Mouse (Mus musculus) lung, postnatal 0 days (tissue): ENCODE results near the gene Ahnak. TPM values are rescaled to one million over a fixed set of nuclear protein-coding genes. Genes with fewer than 3 reads are reported as not detected.

Experiments used
- ATAC-seq: fragments of 200-750 bp; cut with Nextera tagmentation; 2 replicates; pipeline ENCODE4 v1.8.0; 2017; ENCODE audit warnings: moderate library complexity
- DNase-seq: peaks from one replicate; pipeline ENCODE4 v3.0.0-alpha.2; 2016; ENCODE audit warnings: low spot score
- H3K27ac ChIP-seq: fragments of 300-500 bp; sonication (generic); 2 replicates; pipeline ENCODE4 v1.5.1; 2014; ENCODE audit warnings: antibody characterized with exemption, mild to moderate bottlenecking, low read length, mixed read lengths
- H3K27me3 ChIP-seq: fragments of 300-500 bp; sonication (generic); replicated peaks from 2 replicates; pipeline ENCODE4 v1.6.1; 2014; ENCODE audit warnings: low read length, mixed read lengths; ENCODE audit not compliant: insufficient read depth
- H3K36me3 ChIP-seq: fragments of 300-500 bp; sonication (generic); 2 replicates; pipeline ENCODE4 v1.6.1; 2014; ENCODE audit warnings: low read length, mixed read lengths; ENCODE audit not compliant: insufficient read depth
- H3K4me1 ChIP-seq: fragments of 300-500 bp; sonication (generic); 2 replicates; pipeline ENCODE4 v1.6.1; 2014; ENCODE audit warnings: antibody characterized with exemption, low read depth, low read length, mixed read lengths; ENCODE audit not compliant: insufficient read depth
- H3K4me2 ChIP-seq: fragments of 300-500 bp; sonication (generic); replicated peaks from 2 replicates; pipeline ENCODE4 v1.6.1; 2014; ENCODE audit warnings: low read depth, mild to moderate bottlenecking, low read length, moderate library complexity, mixed read lengths
- H3K4me3 ChIP-seq: fragments of 300-500 bp; sonication (generic); 2 replicates; pipeline ENCODE4 v1.5.1; 2014; ENCODE audit warnings: low read depth, low read length
- H3K9ac ChIP-seq: fragments of 300-500 bp; sonication (generic); replicated peaks from 2 replicates; pipeline ENCODE4 v1.6.1; 2014; ENCODE audit warnings: low read depth, mild to moderate bottlenecking
- H3K9me3 ChIP-seq: fragments of 300-500 bp; sonication (generic); 2 replicates; pipeline ENCODE4 v1.6.1; 2016; ENCODE audit warnings: low read length, mixed read lengths
- CTCF ChIP-seq: IDR thresholded peaks from 2 replicates; pipeline ENCODE4 v1.5.1; 2016; ENCODE audit warnings: antibody characterized with exemption, mild to moderate bottlenecking
- EP300 ChIP-seq: IDR thresholded peaks from 2 replicates; pipeline ENCODE4 v1.6.1; 2016; ENCODE audit warnings: antibody characterized with exemption, mild to moderate bottlenecking, control low read depth
- WGBS: fragments of 180-500 bp; shearing (Covaris S2); extraction: QIAGEN DNeasy Blood & Tissue Kit; methylation state at CpG from one replicate; pipeline ENCODE4 v1.1.7; 2014; 5-methylcytosine and 5-hydroxymethylcytosine counted together
- polyA plus RNA-seq: library from polyadenylated mRNA; unstranded; fragments of >200 nt; fragmentation: Nextera tagmentation; extraction: Ambion mirVana; gene quantifications from 2 replicates; pipeline ENCODE4 v1.2.1, GENCODE M21; 2015

The Ahnak gene
- polyA plus RNA-seq, 1 experiment from 2014 or later = 151 TPM

DNA sequence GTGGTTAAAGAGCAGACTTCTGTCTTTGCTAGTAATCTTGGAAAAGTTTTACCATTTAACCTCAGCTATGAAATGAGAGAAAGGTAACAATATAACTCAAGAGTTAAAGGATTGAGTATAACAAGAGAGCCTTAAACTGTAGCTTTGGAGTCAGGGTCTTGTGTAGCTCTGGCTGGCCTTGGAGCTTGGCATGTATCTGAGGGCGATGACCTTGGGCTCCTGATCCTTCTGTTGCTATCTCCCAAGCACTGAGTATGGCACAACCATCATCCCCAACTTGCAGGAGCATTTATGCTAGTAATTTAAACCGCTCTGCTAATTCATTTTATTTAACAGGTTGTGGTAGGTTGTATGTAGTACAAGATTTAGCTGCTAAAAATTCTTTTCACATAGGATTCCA is 13.6 kb upstream of the Ahnak start:
- no peak for DNase-seq
- Histone ChIP-seq H3K9ac (no peak overlapping the region), H3K4me3 (no peak overlapping the region), H3K9me3 (no peaks in the 10 kb centered on the region), H3K4me2 (no peak overlapping the region), H3K27me3 (no peaks in the 10 kb centered on the region), H3K4me1 (no peaks in the 10 kb centered on the region), H3K27ac (no peak overlapping the region), H3K36me3 (peaks cover 41% of the 10 kb centered on the region)
- 92% methylated on average over 2 of the region's 2 CpGs for WGBS
- TF ChIP-seq EP300 (no peak), CTCF (no peak)
- ATAC-seq = no peak

DNA sequence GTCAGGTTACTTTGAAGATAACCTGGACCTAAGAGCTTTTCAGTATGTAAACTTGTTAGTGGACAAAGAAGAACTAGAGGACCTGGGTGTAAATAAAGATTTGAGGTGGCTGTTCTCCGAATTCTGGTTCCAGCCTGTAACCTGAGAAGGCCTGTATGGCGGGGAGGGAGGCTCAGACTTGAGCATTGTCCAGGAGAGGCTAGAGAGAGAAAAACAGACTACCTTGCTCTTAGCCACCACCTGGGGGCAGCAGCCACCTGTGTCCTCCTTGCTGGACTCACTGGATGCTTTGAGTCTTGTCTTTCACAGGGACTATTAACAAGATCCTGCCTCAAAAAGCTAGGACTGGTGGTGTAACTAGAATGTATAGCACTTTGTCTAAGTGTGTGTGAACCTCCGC is 12.5 kb upstream of the Ahnak start:
- Histone ChIP-seq H3K36me3 (peaks cover 33% of the 10 kb centered on the region), H3K27ac (no peak overlapping the region), H3K4me2 (no peak overlapping the region), H3K9ac (no peak overlapping the region), H3K4me3 (no peak overlapping the region), H3K9me3 (no peaks in the 10 kb centered on the region), H3K4me1 (no peaks in the 10 kb centered on the region; the same call in 1 of the 2 replicates), H3K27me3 (no peaks in the 10 kb centered on the region)
- DNase-seq = peak; percentile 92
- WGBS = 39% methylated on average over 3 of the region's 3 CpGs
- TF ChIP-seq EP300 (peak; percentile 37; the same call in 1 of the 2 replicates), CTCF (peak; percentile 89)
- peak; percentile 91 for ATAC-seq

DNA sequence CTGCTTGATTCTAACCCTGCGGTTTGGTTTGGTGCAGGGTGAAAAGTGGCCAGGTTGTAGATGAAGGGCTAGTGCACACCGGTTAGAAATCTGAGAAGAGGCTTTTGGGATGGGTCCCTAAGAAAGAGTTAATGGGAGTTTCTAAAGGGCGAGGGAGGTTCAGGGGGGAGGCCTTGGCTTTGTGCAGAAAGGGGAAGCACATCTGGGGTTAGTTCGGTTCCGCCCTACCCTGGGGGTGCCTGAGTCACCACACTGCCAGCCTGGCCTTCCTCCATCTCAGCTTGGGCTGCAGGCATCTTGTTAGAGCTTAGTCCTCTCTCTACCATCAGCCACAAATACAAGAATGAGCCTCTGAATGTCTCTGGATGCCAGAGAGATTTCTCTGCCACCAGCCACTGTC is 8.3 kb upstream of the Ahnak start:
- no peak overlapping the region for H3K4me2 ChIP-seq
- ATAC-seq (no peak), DNase-seq (no peak)
- 57% methylated on average over 5 of the region's 5 CpGs for WGBS
- H3K27me3 ChIP-seq = no peaks in the 10 kb centered on the region
- H3K9ac ChIP-seq = no peak overlapping the region
- peaks cover 4% of the 10 kb centered on the region; the same call in 1 of the 2 replicates for H3K36me3 ChIP-seq
- H3K4me1 ChIP-seq = peaks cover 36% of the 10 kb centered on the region
- 0 out of 2 replicates have a peak overlapping the region, but pooled peaks have one; percentile 81 for H3K27ac ChIP-seq
- TF ChIP-seq CTCF = no peak
- TF ChIP-seq EP300 = no peak
- H3K9me3 ChIP-seq = no peaks in the 10 kb centered on the region
- no peak overlapping the region for H3K4me3 ChIP-seq

DNA sequence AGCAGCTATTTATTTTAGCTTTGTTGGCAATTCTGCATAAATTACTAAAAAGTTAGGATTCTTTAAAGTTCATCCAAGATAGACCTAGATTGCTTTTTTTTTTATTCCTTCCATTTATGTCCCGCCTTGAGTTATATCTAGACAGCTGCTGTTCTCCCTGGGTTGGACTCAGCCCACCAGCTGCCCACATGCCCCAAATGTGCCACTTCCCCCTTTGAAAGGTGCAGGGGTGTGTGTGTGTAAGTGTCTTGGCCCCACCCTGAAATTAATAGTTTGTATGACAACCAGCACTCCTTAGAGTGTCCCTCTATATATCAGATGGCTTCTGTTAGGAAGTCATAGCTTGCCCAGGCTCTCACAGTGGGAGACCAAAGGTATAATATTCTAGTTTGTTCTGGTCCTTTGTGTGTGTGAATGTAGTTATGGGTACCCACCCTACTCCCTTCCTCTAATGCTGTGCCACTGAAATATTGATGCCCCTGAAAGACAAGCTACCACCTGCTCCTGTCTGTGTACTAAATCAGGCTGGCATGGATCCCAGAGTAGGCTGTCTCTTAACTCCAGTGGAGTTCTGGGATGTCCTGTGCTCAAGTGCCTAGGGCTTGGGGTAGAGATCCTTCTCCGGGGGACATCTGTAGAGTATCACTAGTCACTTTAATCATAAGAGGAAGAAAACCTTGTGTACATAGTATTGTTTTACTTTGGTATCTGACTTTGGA is 7.5 kb upstream of the Ahnak start:
- Histone ChIP-seq H3K27ac (peak overlapping the region; percentile 81), H3K4me3 (no peak overlapping the region), H3K9me3 (no peaks in the 10 kb centered on the region), H3K9ac (no peak overlapping the region), H3K27me3 (no peaks in the 10 kb centered on the region), H3K4me1 (peaks cover 39% of the 10 kb centered on the region), H3K36me3 (peaks cover 4% of the 10 kb centered on the region; the same call in 1 of the 2 replicates), H3K4me2 (no peak overlapping the region)
- WGBS = 49% methylated on average over 2 of the region's 2 CpGs
- DNase-seq (peak; percentile 39), ATAC-seq (no peak)
- TF ChIP-seq CTCF (no peak), EP300 (no peak)

DNA sequence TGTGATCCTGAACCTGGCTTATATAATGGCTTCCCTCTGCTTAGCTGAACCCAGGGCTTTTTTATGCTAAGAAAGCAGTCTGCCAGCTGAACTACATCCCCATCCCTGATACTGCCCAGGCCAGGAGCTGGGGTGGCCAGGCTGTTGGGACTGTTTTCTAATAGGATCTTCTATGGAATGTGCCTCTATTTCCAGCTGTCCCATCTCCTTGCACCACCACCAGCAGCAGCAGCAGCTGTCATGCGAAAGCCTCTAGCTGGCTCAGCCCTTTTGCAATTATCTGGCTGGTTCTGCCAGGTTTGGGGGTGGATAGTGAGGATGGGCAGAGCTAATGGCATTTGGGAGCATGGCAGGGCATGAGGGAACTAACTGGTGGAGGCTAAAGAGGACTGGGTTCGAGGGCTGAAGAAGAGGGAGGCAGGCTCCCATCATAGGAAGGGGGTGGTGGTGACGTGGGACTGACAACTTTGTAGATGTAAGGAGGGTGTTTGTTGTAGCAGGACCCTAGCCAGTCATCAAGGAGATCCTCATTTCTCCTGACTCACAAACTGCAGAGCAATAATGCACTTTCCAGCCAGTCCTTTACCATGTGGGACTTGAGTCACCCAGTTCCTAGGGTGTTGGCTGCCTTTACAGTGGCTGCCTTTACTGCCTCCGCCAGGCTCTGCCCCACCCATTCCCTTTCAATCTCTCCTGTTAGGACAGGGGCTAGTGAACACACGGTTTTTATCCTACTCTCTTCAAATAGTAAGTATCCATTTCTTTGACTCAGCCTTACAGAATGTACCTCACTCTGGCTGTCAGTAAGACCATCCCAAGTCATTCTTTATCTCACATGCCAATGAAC is 6.6 kb upstream of the Ahnak start:
- H3K4me2 ChIP-seq = no peak overlapping the region; the same call in 1 of the 2 replicates
- DNase-seq = peak; percentile 84
- peak overlapping the region; percentile 81 for H3K27ac ChIP-seq
- ATAC-seq = peak; percentile 68
- TF ChIP-seq CTCF (no peak), EP300 (no peak; the same call in 1 of the 2 replicates)
- H3K9me3 ChIP-seq = no peaks in the 10 kb centered on the region
- peaks cover 39% of the 10 kb centered on the region for H3K4me1 ChIP-seq
- no peaks in the 10 kb centered on the region for H3K27me3 ChIP-seq
- H3K9ac ChIP-seq = no peak overlapping the region
- 37% methylated on average over 5 of the region's 5 CpGs for WGBS
- no peak overlapping the region for H3K4me3 ChIP-seq
- peaks cover 4% of the 10 kb centered on the region; the same call in 1 of the 2 replicates for H3K36me3 ChIP-seq

DNA sequence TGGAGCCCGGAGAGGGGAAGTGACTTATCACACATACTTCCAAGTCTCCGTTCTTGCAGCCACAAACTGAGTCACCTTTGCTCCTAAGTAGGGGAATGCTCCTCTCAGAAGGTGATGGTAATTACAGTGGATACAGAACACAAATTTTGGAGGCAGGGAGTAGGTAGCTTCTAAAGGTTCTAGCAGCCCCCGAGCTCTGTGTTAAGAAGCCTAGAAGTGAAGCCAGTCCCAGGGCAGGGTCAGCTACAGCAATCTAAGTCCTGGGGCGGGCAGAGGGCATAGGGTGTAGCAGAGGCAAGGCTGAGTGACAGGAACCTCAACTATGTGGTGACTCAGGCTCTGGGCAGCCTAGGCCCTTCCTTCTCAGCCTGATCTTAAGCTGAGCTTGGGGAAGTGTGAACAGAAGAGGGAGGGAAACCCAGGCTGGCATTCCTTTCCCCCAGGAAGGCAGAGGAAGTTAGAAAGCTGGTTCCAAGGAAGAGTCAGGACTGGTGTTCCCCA is 5.9 kb upstream of the Ahnak start:
- Histone ChIP-seq H3K4me2 (no peak overlapping the region), H3K36me3 (peaks cover 2% of the 10 kb centered on the region; the same call in 1 of the 2 replicates), H3K9ac (no peak overlapping the region), H3K27me3 (no peaks in the 10 kb centered on the region), H3K9me3 (no peaks in the 10 kb centered on the region), H3K4me1 (peaks cover 40% of the 10 kb centered on the region), H3K4me3 (no peak overlapping the region), H3K27ac (peak overlapping the region; percentile 81)
- ATAC-seq = peak; percentile 87
- WGBS = 11% methylated on average over 4 of the region's 4 CpGs
- DNase-seq = peak; percentile 95
- peak; percentile 64 for TF ChIP-seq EP300
- no peak for TF ChIP-seq CTCF
